Mouse (Mus musculus) kidney, embryonic 16.5 days (tissue): ENCODE measurements around the gene Ints6. TPM values are rescaled to one million over a fixed set of nuclear protein-coding genes. Genes with fewer than 3 reads are reported as not detected.

Experiments
- ATAC-seq: fragments of 200-750 bp; cut with Nextera tagmentation; 2 replicates; pipeline ENCODE4 v1.8.0; 2017; ENCODE audit warnings: moderate TSS enrichment; ENCODE audit not compliant: low FRiP score, low TSS enrichment
- H3K27ac ChIP-seq: fragments of 300-500 bp; sonication (generic); 2 replicates; pipeline ENCODE4 v1.5.1; 2014; ENCODE audit warnings: low read length
- H3K27me3 ChIP-seq: fragments of 300-500 bp; sonication (generic); 2 replicates; pipeline ENCODE4 v1.6.1; 2014; ENCODE audit warnings: low read length, control low read depth, mixed read lengths; ENCODE audit not compliant: insufficient read depth
- H3K36me3 ChIP-seq: fragments of 300-500 bp; sonication (generic); 2 replicates; pipeline ENCODE4 v1.6.1; 2014; ENCODE audit warnings: low read length, control low read depth, mixed read lengths; ENCODE audit not compliant: insufficient read depth
- H3K4me1 ChIP-seq: fragments of 300-500 bp; sonication (generic); 2 replicates; pipeline ENCODE4 v1.6.1; 2014; ENCODE audit warnings: low read length, control low read depth, mixed read lengths; ENCODE audit not compliant: insufficient read depth
- H3K4me2 ChIP-seq: fragments of 300-500 bp; sonication (generic); replicated peaks from 2 replicates; pipeline ENCODE4 v1.6.1; 2014; ENCODE audit warnings: low read depth, low read length
- H3K4me3 ChIP-seq: fragments of 300-500 bp; sonication (generic); 2 replicates; pipeline ENCODE4 v1.5.1; 2014; ENCODE audit warnings: mild to moderate bottlenecking, low read length
- H3K9ac ChIP-seq: fragments of 300-500 bp; sonication (generic); replicated peaks from 2 replicates; pipeline ENCODE4 v1.6.1; 2014; ENCODE audit warnings: low read length
- H3K9me3 ChIP-seq: fragments of 300-500 bp; sonication (generic); 2 replicates; pipeline ENCODE4 v1.6.1; 2016; ENCODE audit warnings: low read length, control low read depth
- WGBS: fragments of 180-500 bp; shearing (Covaris S2); extraction: QIAGEN DNeasy Blood & Tissue Kit; methylation state at CpG from one replicate; pipeline ENCODE4 v1.1.7; 2014; 5-methylcytosine and 5-hydroxymethylcytosine counted together
- polyA plus RNA-seq: library from polyadenylated mRNA; unstranded; fragments of >200 nt; fragmentation: Nextera tagmentation; extraction: Ambion mirVana; gene quantifications from 2 replicates; pipeline ENCODE4 v1.2.1, GENCODE M21; 2015

The Ints6 gene
- polyA plus RNA-seq, 1 experiment from 2014 or later = 22.9 TPM

- H3K4me2 ChIP-seq = no peak overlapping the region
- WGBS = 76% methylated on average over 4 of the region's 4 CpGs
- ATAC-seq = no peak
- no peaks in the 10 kb centered on the region for H3K9me3 ChIP-seq
- H3K9ac ChIP-seq = no peak overlapping the region
- no peaks in the 10 kb centered on the region for H3K36me3 ChIP-seq
- no peak overlapping the region for H3K4me3 ChIP-seq
- H3K27ac ChIP-seq = no peak overlapping the region
- H3K27me3 ChIP-seq = no peaks in the 10 kb centered on the region
- peaks cover 7% of the 10 kb centered on the region for H3K4me1 ChIP-seq
Measured at GRCm38 (mm10) chr14:62640396-62640795, 120.6 kb downstream of the Ints6 start.

GRCm38 (mm10) chr14:62639551-62639950 is 121.4 kb downstream of the Ints6 start:
- no peak overlapping the region for H3K4me2 ChIP-seq
- no peak for ATAC-seq
- no peaks in the 10 kb centered on the region for H3K9me3 ChIP-seq
- H3K4me1 ChIP-seq = peaks cover 7% of the 10 kb centered on the region
- 85% methylated on average over 5 of the region's 5 CpGs for WGBS
- no peak overlapping the region for H3K9ac ChIP-seq
- H3K27me3 ChIP-seq = no peaks in the 10 kb centered on the region
- H3K4me3 ChIP-seq = no peak overlapping the region
- no peaks in the 10 kb centered on the region for H3K36me3 ChIP-seq
- H3K27ac ChIP-seq = no peak overlapping the region

GRCm38 (mm10) chr14:62639111-62639510 is 121.9 kb downstream of the Ints6 start:
- no peak for ATAC-seq
- Histone ChIP-seq H3K4me2 (no peak overlapping the region), H3K9me3 (no peaks in the 10 kb centered on the region), H3K36me3 (no peaks in the 10 kb centered on the region), H3K27ac (no peak overlapping the region), H3K4me1 (peaks cover 7% of the 10 kb centered on the region), H3K27me3 (no peaks in the 10 kb centered on the region), H3K4me3 (no peak overlapping the region), H3K9ac (no peak overlapping the region)
- WGBS = 66% methylated on average over 6 of the region's 6 CpGs

- Histone ChIP-seq H3K9me3 (no peaks in the 10 kb centered on the region), H3K27ac (no peak overlapping the region), H3K9ac (peak overlapping the region; percentile 35; the same call in 1 of the 2 replicates), H3K4me2 (no peak overlapping the region), H3K36me3 (no peaks in the 10 kb centered on the region), H3K27me3 (no peaks in the 10 kb centered on the region), H3K4me3 (no peak overlapping the region), H3K4me1 (peaks cover 7% of the 10 kb centered on the region)
- ATAC-seq = no peak
- 37% methylated on average over 6 of the region's 6 CpGs for WGBS
Measured at GRCm38 (mm10) chr14:62638345-62638702, 122.6 kb downstream of the Ints6 start.

GRCm38 (mm10) chr14:62637436-62638344 is 123.3 kb downstream of the Ints6 start:
- ATAC-seq = no peak
- H3K36me3 ChIP-seq = no peaks in the 10 kb centered on the region
- peaks cover 7% of the 10 kb centered on the region for H3K4me1 ChIP-seq
- H3K27ac ChIP-seq = no peak overlapping the region
- WGBS = 16% methylated on average over 9 of the region's 9 CpGs
- H3K4me2 ChIP-seq = no peak overlapping the region
- no peaks in the 10 kb centered on the region for H3K27me3 ChIP-seq
- H3K9ac ChIP-seq = peak overlapping the region; percentile 35; the same call in 1 of the 2 replicates
- H3K9me3 ChIP-seq = no peaks in the 10 kb centered on the region
- H3K4me3 ChIP-seq = no peak overlapping the region

DNA sequence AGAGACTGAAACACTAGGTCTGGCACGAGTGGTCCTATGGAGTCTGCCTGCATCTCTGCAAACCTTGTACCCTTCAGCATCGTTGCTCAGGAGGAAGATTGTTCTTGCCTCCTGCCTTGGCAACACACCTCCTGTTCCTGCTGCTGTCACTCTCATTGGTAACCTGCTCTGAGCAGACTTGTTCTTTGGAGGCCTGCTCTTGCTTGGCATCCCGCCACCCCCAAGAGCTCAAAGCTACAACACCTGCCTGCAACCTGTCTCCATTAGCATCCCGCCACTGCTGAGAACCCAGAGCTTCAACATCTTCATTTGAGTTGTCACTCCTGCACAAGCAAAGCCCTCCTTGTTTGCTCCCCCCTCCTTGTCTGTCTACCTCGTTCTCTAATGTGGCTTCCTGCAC is 133.0 kb downstream of the Ints6 start:
- Histone ChIP-seq H3K9me3 (no peaks in the 10 kb centered on the region), H3K36me3 (no peaks in the 10 kb centered on the region), H3K4me3 (no peak overlapping the region), H3K4me2 (no peak overlapping the region), H3K4me1 (no peaks in the 10 kb centered on the region), H3K27ac (no peak overlapping the region), H3K9ac (no peak overlapping the region), H3K27me3 (no peaks in the 10 kb centered on the region)
- 89% methylated on average over 5 of the region's 5 CpGs for WGBS
- ATAC-seq = no peak

Other genes with a start within 250 kb of the Ints6 start
- 7.0 and 8.9 TPM in 2 replicates for gene Fam124a, start 205.4 kb downstream of the Ints6 start, polyA plus RNA-seq
- 0.27 and 0.30 TPM in 2 replicates for gene Gm4131, start 194.2 kb downstream of the Ints6 start, polyA plus RNA-seq
- not detected in 2 replicates for gene Serpine3, start 97.5 kb downstream of the Ints6 start, polyA plus RNA-seq
- gene Wdfy2, start 76.5 kb upstream of the Ints6 start, polyA plus RNA-seq = 8.0 and 9.2 TPM in 2 replicates
- gene Defb48, start 223.3 kb upstream of the Ints6 start, polyA plus RNA-seq = not detected in 2 replicates
- not detected in 2 replicates for gene Defb47, start 236.9 kb upstream of the Ints6 start, polyA plus RNA-seq